Mouse (Mus musculus): ENCODE results near the gene Tmcc3. TPM values are rescaled to one million over a fixed set of nuclear protein-coding genes. Genes with fewer than 3 reads are reported as not detected.

The Tmcc3 gene
- polyA plus RNA-seq, 1 experiment from 2014 or later, result 3.2 TPM

- peaks cover 24% of the 10 kb centered on the region for H3K4me1 ChIP-seq (replicated peaks)
- DNase-seq (ENCODE audit: low spot score), result no peak
- no peaks in the 10 kb centered on the region for H3K36me3 ChIP-seq
- peaks cover 5% of the 10 kb centered on the region; the same call in 1 of the 2 replicates for H3K9me3 ChIP-seq
- H3K4me3 ChIP-seq, result no peak overlapping the region
- WGBS, result 74% methylated on average over 8 of the region's 8 CpGs
- no peaks in the 10 kb centered on the region for H3K27me3 ChIP-seq (ENCODE audit: insufficient read depth, poor library complexity, severe bottlenecking)
- H3K27ac ChIP-seq, result no peak overlapping the region
Observed at GRCm38 (mm10) chr10:94543956-94544355, 232.2 kb downstream of the Tmcc3 start.

DNA sequence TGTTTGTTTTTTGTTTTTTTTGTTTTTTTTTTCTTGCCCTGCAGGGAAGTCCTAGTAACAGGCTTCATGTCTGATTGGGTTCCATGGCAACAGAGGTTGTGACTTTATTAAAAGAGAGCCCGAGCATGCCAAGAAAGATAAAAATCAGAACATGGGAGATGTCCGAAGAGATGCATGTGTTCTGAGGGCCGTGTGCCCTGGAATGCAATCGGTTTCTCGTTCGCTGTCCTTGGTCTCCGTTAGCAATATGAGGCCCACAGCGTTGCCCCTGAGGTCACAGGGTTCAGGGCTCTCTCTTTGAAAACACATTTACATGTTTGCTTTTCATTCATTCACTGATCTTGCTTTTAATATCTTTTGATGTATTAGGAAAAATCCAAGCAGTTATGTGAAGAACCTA, 233.1 kb downstream of the Tmcc3 start:
- Histone ChIP-seq H3K36me3 (no peaks in the 10 kb centered on the region), H3K27me3 (ENCODE audit: insufficient read depth, poor library complexity, severe bottlenecking) (no peaks in the 10 kb centered on the region), H3K27ac (peak overlapping the region; percentile 64), H3K9me3 (peaks cover 5% of the 10 kb centered on the region; the same call in 1 of the 2 replicates), H3K4me1 (replicated peaks) (peaks cover 31% of the 10 kb centered on the region), H3K4me3 (peak overlapping the region; percentile 30; the same call in 1 of the 2 replicates)
- whole genome bisulfite sequencing, result 8% methylated on average over 8 of the region's 8 CpGs
- DNase-seq (ENCODE audit: low spot score), result no peak

GRCm38 (mm10) chr10:94545259-94546019, 233.7 kb downstream of the Tmcc3 start:
- Histone ChIP-seq H3K27ac (peak overlapping the region; percentile 64), H3K4me3 (peak overlapping the region; percentile 30), H3K27me3 (ENCODE audit: insufficient read depth, poor library complexity, severe bottlenecking) (no peaks in the 10 kb centered on the region), H3K4me1 (replicated peaks) (peaks cover 37% of the 10 kb centered on the region), H3K36me3 (no peaks in the 10 kb centered on the region), H3K9me3 (peaks cover 5% of the 10 kb centered on the region; the same call in 1 of the 2 replicates)
- WGBS, result 32% methylated on average over 21 of the region's 21 CpGs
- DNase-seq (ENCODE audit: low spot score), result peak; percentile 32

- H3K9me3 ChIP-seq, result no peaks in the 10 kb centered on the region
- no peaks in the 10 kb centered on the region for H3K36me3 ChIP-seq
- H3K27ac ChIP-seq, result no peak overlapping the region
- no peak for DNase-seq (ENCODE audit: low spot score)
- peaks cover 42% of the 10 kb centered on the region for H3K4me1 ChIP-seq (replicated peaks)
- 75% methylated on average over 6 of the region's 6 CpGs for WGBS
- H3K27me3 ChIP-seq (ENCODE audit: insufficient read depth, poor library complexity, severe bottlenecking), result no peaks in the 10 kb centered on the region
- H3K4me3 ChIP-seq, result no peak overlapping the region
Observed at GRCm38 (mm10) chr10:94546617-94547016, 234.9 kb downstream of the Tmcc3 start.

DNA sequence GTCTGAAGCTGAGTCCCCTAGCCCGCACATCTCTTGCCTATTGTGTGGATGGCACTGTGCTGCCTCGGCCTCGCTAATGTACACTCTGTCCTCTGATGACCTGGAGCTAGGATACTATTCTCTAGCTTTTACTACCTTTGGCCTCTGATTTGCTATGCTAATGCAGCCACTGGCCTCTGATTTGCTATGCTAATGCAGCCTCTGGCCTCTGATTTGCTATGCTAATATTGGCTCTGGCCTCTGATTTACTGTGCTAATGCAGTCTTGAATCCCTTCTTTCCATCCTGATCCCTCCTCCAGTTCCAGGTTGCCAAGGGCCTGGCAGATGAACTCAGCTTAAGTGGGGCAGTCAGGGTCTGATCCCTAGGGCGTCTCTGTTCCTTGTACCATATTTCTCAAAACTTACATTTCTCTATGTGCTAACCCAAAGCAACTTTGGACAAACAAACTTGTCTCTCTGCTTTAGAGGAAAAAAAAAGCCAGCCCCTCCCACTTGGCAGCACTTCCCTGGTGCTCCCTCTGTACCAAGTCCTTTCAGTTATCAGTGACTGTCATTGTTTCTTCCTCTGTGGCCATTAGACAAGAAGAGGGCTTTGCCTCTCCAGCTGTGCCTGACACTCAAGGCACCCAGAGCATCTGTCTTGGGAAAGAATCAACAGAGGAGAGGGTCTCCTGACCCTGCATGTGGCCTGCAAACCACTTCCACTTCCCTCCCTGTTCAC, 237.9 kb downstream of the Tmcc3 start:
- DNase-seq (ENCODE audit: low spot score), result no peak
- Histone ChIP-seq H3K27ac (no peak overlapping the region), H3K4me3 (no peak overlapping the region), H3K4me1 (replicated peaks) (peaks cover 38% of the 10 kb centered on the region), H3K9me3 (no peaks in the 10 kb centered on the region), H3K36me3 (no peaks in the 10 kb centered on the region), H3K27me3 (ENCODE audit: insufficient read depth, poor library complexity, severe bottlenecking) (no peaks in the 10 kb centered on the region)
- 53% methylated on average over 4 of the region's 4 CpGs for WGBS

- Histone ChIP-seq H3K36me3 (no peaks in the 10 kb centered on the region), H3K27me3 (ENCODE audit: insufficient read depth, poor library complexity, severe bottlenecking) (no peaks in the 10 kb centered on the region), H3K27ac (no peak overlapping the region; the same call in 1 of the 2 replicates), H3K4me3 (no peak overlapping the region), H3K4me1 (replicated peaks) (peaks cover 28% of the 10 kb centered on the region), H3K9me3 (no peaks in the 10 kb centered on the region)
- no peak for DNase-seq (ENCODE audit: low spot score)
- WGBS, result 65% methylated on average over 9 of the region's 9 CpGs
Observed at GRCm38 (mm10) chr10:94550649-94551048, 238.9 kb downstream of the Tmcc3 start.

GRCm38 (mm10) chr10:94551065-94551464, 239.3 kb downstream of the Tmcc3 start:
- 49% methylated on average over 2 of the region's 2 CpGs for WGBS
- Histone ChIP-seq H3K27ac (no peak overlapping the region; the same call in 1 of the 2 replicates), H3K4me1 (replicated peaks) (peaks cover 24% of the 10 kb centered on the region), H3K27me3 (ENCODE audit: insufficient read depth, poor library complexity, severe bottlenecking) (no peaks in the 10 kb centered on the region), H3K36me3 (no peaks in the 10 kb centered on the region), H3K9me3 (no peaks in the 10 kb centered on the region), H3K4me3 (no peak overlapping the region)
- no peak for DNase-seq (ENCODE audit: low spot score)

- WGBS, result 95% methylated on average over 6 of the region's 6 CpGs
- H3K9me3 ChIP-seq, result no peaks in the 10 kb centered on the region
- H3K4me3 ChIP-seq, result no peak overlapping the region
- H3K27me3 ChIP-seq (ENCODE audit: insufficient read depth, poor library complexity, severe bottlenecking), result no peaks in the 10 kb centered on the region
- no peak for DNase-seq (ENCODE audit: low spot score)
- no peaks in the 10 kb centered on the region for H3K36me3 ChIP-seq
- H3K4me1 ChIP-seq (replicated peaks), result peaks cover 20% of the 10 kb centered on the region
- H3K27ac ChIP-seq, result no peak overlapping the region
Observed at GRCm38 (mm10) chr10:94551511-94551910, 239.8 kb downstream of the Tmcc3 start.

DNA sequence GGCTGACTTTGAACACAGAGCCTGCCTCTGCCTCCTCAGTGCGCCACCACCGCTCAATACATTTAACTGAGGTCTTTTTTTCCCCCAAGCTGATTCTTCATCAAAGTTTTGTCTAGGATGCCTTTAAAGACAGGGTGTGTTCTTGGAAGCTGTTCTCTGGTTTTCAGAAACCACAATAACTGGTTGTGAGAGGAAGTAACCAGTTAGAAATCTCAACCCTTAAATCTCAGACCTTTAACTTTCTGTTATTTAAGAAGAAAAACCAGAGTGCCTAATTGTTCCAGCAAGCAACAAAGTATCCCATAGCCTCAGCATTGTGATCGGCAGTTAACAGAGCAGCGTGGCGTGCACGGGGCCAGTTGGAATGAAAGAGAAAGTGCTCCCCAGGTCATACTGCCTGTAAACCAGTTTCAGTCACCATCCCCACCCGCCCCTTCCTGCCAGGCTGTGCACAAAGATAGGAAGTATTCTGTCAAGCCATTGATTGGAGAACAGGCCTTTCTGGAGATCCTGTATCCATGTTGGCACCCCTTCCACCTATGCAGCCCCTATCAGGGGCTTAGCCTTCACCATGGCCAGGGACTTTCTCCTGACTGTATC, 240.3 kb downstream of the Tmcc3 start:
- no peak overlapping the region for H3K27ac ChIP-seq
- H3K36me3 ChIP-seq, result no peaks in the 10 kb centered on the region
- peaks cover 18% of the 10 kb centered on the region for H3K4me1 ChIP-seq (replicated peaks)
- H3K27me3 ChIP-seq (ENCODE audit: insufficient read depth, poor library complexity, severe bottlenecking), result no peaks in the 10 kb centered on the region
- 77% methylated on average over 7 of the region's 7 CpGs for WGBS
- DNase-seq (ENCODE audit: low spot score), result no peak
- no peak overlapping the region for H3K4me3 ChIP-seq
- no peaks in the 10 kb centered on the region for H3K9me3 ChIP-seq

GRCm38 (mm10) chr10:94555394-94555793, 243.6 kb downstream of the Tmcc3 start:
- Histone ChIP-seq H3K36me3 (no peaks in the 10 kb centered on the region), H3K4me3 (no peak overlapping the region), H3K9me3 (no peaks in the 10 kb centered on the region), H3K27me3 (ENCODE audit: insufficient read depth, poor library complexity, severe bottlenecking) (no peaks in the 10 kb centered on the region), H3K4me1 (replicated peaks) (peaks cover 11% of the 10 kb centered on the region), H3K27ac (no peak overlapping the region)
- 76% methylated on average over 2 of the region's 2 CpGs for WGBS
- no peak for DNase-seq (ENCODE audit: low spot score)

DNA sequence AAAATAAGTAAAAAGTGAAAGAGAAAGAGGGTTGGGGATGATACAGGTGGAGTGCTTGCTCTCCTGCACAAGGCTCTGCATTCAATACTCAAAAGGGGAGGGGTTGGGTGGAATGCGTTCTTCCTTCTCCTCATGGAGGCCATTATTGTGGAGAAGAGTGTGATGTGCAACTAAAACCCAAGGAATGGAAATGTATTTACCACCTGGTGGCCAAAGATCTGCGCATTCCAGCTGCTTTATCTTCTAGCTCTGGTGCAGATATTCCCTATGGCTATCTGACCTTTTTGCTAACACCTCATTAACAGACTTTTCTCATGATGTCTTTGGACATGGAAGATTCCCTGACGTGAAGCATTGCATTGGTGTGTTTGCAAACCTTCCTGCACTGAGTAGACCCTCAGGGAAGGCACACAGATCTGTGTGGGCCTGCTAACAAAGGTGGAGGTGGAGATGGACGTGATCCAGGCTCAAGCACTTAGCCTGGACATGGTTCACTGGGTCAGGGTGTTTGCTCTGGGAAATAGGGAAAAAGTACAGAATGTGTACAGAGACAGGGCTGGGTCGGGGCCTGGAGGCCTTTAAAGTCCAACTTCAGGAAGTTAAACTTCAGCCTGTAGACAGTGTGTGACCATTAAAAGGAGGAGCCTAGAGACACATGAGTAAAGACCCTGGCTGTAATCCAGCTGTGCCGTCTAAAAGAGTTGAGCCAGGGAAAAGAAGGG, 245.8 kb downstream of the Tmcc3 start:
- H3K9me3 ChIP-seq, result no peaks in the 10 kb centered on the region
- 78% methylated on average over 6 of the region's 6 CpGs for WGBS
- H3K27ac ChIP-seq, result no peak overlapping the region
- no peak overlapping the region for H3K4me3 ChIP-seq
- peaks cover 6% of the 10 kb centered on the region; the same call in 1 of the 2 replicates for H3K4me1 ChIP-seq (replicated peaks)
- no peaks in the 10 kb centered on the region for H3K27me3 ChIP-seq (ENCODE audit: insufficient read depth, poor library complexity, severe bottlenecking)
- no peak for DNase-seq (ENCODE audit: low spot score)
- H3K36me3 ChIP-seq, result no peaks in the 10 kb centered on the region

DNA sequence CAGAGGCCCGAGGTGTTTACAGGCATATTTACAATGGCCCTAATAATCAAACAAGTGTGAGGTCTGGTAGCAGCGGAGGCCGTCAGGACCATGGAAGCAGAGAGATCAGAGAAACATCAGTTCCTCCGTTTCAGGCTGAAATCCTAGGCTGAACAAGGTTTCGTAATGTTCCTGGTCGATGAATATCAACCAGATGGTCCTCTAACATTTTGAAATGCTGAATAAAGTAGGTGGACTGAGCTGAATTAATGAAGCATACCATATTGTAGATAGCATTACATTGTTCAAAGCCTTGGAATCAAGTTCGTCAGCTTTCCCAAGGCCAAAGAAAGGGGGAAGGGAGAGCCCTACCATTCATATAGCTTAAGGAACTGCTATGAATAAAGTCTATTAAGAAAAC, 247.1 kb downstream of the Tmcc3 start:
- Histone ChIP-seq H3K27ac (no peak overlapping the region), H3K4me3 (no peak overlapping the region), H3K27me3 (ENCODE audit: insufficient read depth, poor library complexity, severe bottlenecking) (no peaks in the 10 kb centered on the region), H3K4me1 (replicated peaks) (peaks cover 6% of the 10 kb centered on the region; the same call in 1 of the 2 replicates), H3K36me3 (no peaks in the 10 kb centered on the region), H3K9me3 (no peaks in the 10 kb centered on the region)
- WGBS, result 87% methylated on average over 7 of the region's 7 CpGs
- DNase-seq (ENCODE audit: low spot score), result no peak
